Mouse (Mus musculus) intestine, postnatal 0 days (tissue): Measurements from ENCODE around the gene Cutc. TPM values are rescaled to one million over a fixed set of nuclear protein-coding genes. Genes with fewer than 3 reads are reported as not detected.

ENCODE experiments used
- ATAC-seq: fragments of 200-750 bp; cut with Nextera tagmentation; 2 replicates; pipeline ENCODE4 v1.8.0; 2017; ENCODE audit warnings: mild to moderate bottlenecking, moderate TSS enrichment, moderate library complexity
- H3K27ac ChIP-seq: fragments of 300-500 bp; sonication (generic); 2 replicates; pipeline ENCODE4 v1.5.1; 2014; ENCODE audit warnings: mild to moderate bottlenecking, low read depth, low read length, moderate library complexity
- H3K27me3 ChIP-seq: fragments of 300-500 bp; sonication (generic); replicated peaks from 2 replicates; pipeline ENCODE4 v1.6.1; 2014; ENCODE audit warnings: low read length, mixed read lengths; ENCODE audit not compliant: control insufficient read depth, insufficient read depth
- H3K36me3 ChIP-seq: fragments of 300-500 bp; sonication (generic); 2 replicates; pipeline ENCODE4 v1.6.1; 2014; ENCODE audit warnings: mild to moderate bottlenecking, moderate library complexity; ENCODE audit not compliant: control insufficient read depth, insufficient read depth
- H3K4me1 ChIP-seq: fragments of 300-500 bp; sonication (generic); replicated peaks from 2 replicates; pipeline ENCODE4 v1.6.1; 2014; ENCODE audit warnings: antibody characterized with exemption, low read length, mixed read lengths; ENCODE audit not compliant: control insufficient read depth, insufficient read depth
- H3K4me2 ChIP-seq: fragments of 300-500 bp; sonication (generic); replicated peaks from 2 replicates; pipeline ENCODE4 v1.6.1; 2014; ENCODE audit warnings: low read depth, mild to moderate bottlenecking, moderate library complexity
- H3K4me3 ChIP-seq: fragments of 300-500 bp; sonication (generic); 2 replicates; pipeline ENCODE4 v1.5.1; 2014; ENCODE audit warnings: low read depth, low read length
- H3K9ac ChIP-seq: fragments of 300-500 bp; sonication (generic); 2 replicates; pipeline ENCODE4 v1.6.1; 2014; ENCODE audit warnings: mild to moderate bottlenecking, low read depth, low read length
- H3K9me3 ChIP-seq: fragments of 300-500 bp; sonication (generic); 2 replicates; pipeline ENCODE4 v1.6.1; 2016; ENCODE audit warnings: mixed run types; ENCODE audit not compliant: control insufficient read depth
- CTCF ChIP-seq: sonication (generic); IDR thresholded peaks from 2 replicates; pipeline ENCODE4 v1.5.1; 2016; ENCODE audit warnings: low read depth, mild to moderate bottlenecking, control low read depth, antibody characterized with exemption, moderate library complexity
- WGBS: fragments of 180-500 bp; shearing (Covaris S2); extraction: QIAGEN DNeasy Blood & Tissue Kit; methylation state at CpG from one replicate; pipeline ENCODE4 v1.1.7; 2014; 5-methylcytosine and 5-hydroxymethylcytosine counted together
- polyA plus RNA-seq: library from polyadenylated mRNA; unstranded; fragments of >200 nt; fragmentation: Nextera tagmentation; extraction: Ambion mirVana; gene quantifications from 2 replicates; pipeline ENCODE4 v1.2.1, GENCODE M21; 2015

Gene Cutc
- polyA plus RNA-seq, 1 experiment from 2014 or later: 21.2 TPM

GRCm38 (mm10) chr19:43711971-43712370 lies 40.8 kb upstream of the Cutc start:
- no peak for TF ChIP-seq CTCF
- Histone ChIP-seq H3K27ac (peak overlapping the region; percentile 90; the same call in 1 of the 2 replicates), H3K4me2 (no peak overlapping the region), H3K4me3 (no peak overlapping the region), H3K4me1 (no peaks in the 10 kb centered on the region; the same call in none of the 2 replicates), H3K36me3 (peaks cover 55% of the 10 kb centered on the region), H3K27me3 (no peaks in the 10 kb centered on the region), H3K9ac (no peak overlapping the region), H3K9me3 (no peaks in the 10 kb centered on the region)
- WGBS: 72% methylated on average over 5 of the region's 5 CpGs
- ATAC-seq: no peak

- Histone ChIP-seq H3K4me3 (no peak overlapping the region), H3K9ac (no peak overlapping the region), H3K9me3 (no peaks in the 10 kb centered on the region), H3K36me3 (peaks cover 87% of the 10 kb centered on the region), H3K4me2 (no peak overlapping the region), H3K4me1 (no peaks in the 10 kb centered on the region), H3K27ac (no peak overlapping the region), H3K27me3 (no peaks in the 10 kb centered on the region)
- 95% methylated on average over 11 of the region's 11 CpGs for WGBS
- ATAC-seq: no peak
- no peak for TF ChIP-seq CTCF
Observed at GRCm38 (mm10) chr19:43720061-43720460, 32.7 kb upstream of the Cutc start.

GRCm38 (mm10) chr19:43722891-43723290 lies 29.9 kb upstream of the Cutc start:
- Histone ChIP-seq H3K4me1 (no peaks in the 10 kb centered on the region), H3K27ac (no peak overlapping the region), H3K27me3 (no peaks in the 10 kb centered on the region), H3K4me2 (no peak overlapping the region), H3K4me3 (no peak overlapping the region), H3K36me3 (peaks cover 92% of the 10 kb centered on the region), H3K9me3 (no peaks in the 10 kb centered on the region), H3K9ac (no peak overlapping the region)
- ATAC-seq: no peak
- 85% methylated on average over 8 of the region's 8 CpGs for WGBS
- no peak for TF ChIP-seq CTCF

GRCm38 (mm10) chr19:43723501-43723900 lies 29.3 kb upstream of the Cutc start:
- 78% methylated on average over 10 of the region's 10 CpGs for WGBS
- no peak for TF ChIP-seq CTCF
- no peak overlapping the region for H3K4me3 ChIP-seq
- H3K36me3 ChIP-seq: peaks cover 92% of the 10 kb centered on the region
- no peaks in the 10 kb centered on the region for H3K4me1 ChIP-seq
- H3K9ac ChIP-seq: no peak overlapping the region
- H3K27me3 ChIP-seq: no peaks in the 10 kb centered on the region
- ATAC-seq: no peak
- H3K9me3 ChIP-seq: no peaks in the 10 kb centered on the region
- no peak overlapping the region for H3K27ac ChIP-seq
- H3K4me2 ChIP-seq: no peak overlapping the region

- H3K36me3 ChIP-seq: peaks cover 92% of the 10 kb centered on the region
- 92% methylated on average over 20 of the region's 20 CpGs for WGBS
- H3K9me3 ChIP-seq: no peaks in the 10 kb centered on the region
- H3K4me3 ChIP-seq: no peak overlapping the region
- H3K4me1 ChIP-seq: no peaks in the 10 kb centered on the region
- H3K27me3 ChIP-seq: no peaks in the 10 kb centered on the region
- H3K27ac ChIP-seq: no peak overlapping the region
- no peak for ATAC-seq
- no peak overlapping the region for H3K4me2 ChIP-seq
- no peak for TF ChIP-seq CTCF
- no peak overlapping the region for H3K9ac ChIP-seq
Observed at GRCm38 (mm10) chr19:43724194-43724593, 28.6 kb upstream of the Cutc start.

- Histone ChIP-seq H3K36me3 (peaks cover 89% of the 10 kb centered on the region), H3K9me3 (no peaks in the 10 kb centered on the region), H3K9ac (no peak overlapping the region), H3K4me1 (no peaks in the 10 kb centered on the region), H3K4me3 (no peak overlapping the region), H3K27me3 (no peaks in the 10 kb centered on the region), H3K4me2 (no peak overlapping the region), H3K27ac (no peak overlapping the region)
- no peak for TF ChIP-seq CTCF
- WGBS: 92% methylated on average over 7 of the region's 7 CpGs
- no peak for ATAC-seq
Observed at GRCm38 (mm10) chr19:43724821-43725220, 28.0 kb upstream of the Cutc start.
